Mouse (Mus musculus): ENCODE measurements around the gene Spsb2.

- TF ChIP-seq GATA1 (IDR thresholded peaks at IDR 0.05; ENCODE audit: borderline replicate concordance, low read length) (no peak), CTCF (IDR thresholded peaks at IDR 0.05; ENCODE audit: low read depth, low read length) (no peak), TAL1 (conservative IDR thresholded peaks at IDR 0.05; ENCODE audit: low read depth, low read length) (no peak), POLR2AphosphoS5 (IDR thresholded peaks at IDR 0.05; ENCODE audit: insufficient replicate concordance, low read depth, low read length) (no peak), GATA2 (IDR thresholded peaks at IDR 0.05; ENCODE audit: borderline replicate concordance, low read depth, low read length) (no peak)
These were observed 13.6 kb downstream of the Spsb2 start for GRCm38 (mm10) chr6:124822049-124822448.
